Mouse (Mus musculus): ENCODE measurements around the gene Gtf2i. TPM values are rescaled to one million over a fixed set of nuclear protein-coding genes. Genes with fewer than 3 reads are reported as not detected.
A peak's percentile ranks its signal among the peaks of the same experiment; 100 is the strongest.
"Not testable (repeated sequence)": the region's sequence is repeated elsewhere in the genome, so short reads cannot be mapped to it uniquely, and the experiment has no call there.

The Gtf2i gene
- 100 to 1,000 TPM; 239 to 244 TPM for total RNA-seq (2021)
- 104 and 110 TPM in 2 replicates for polyA plus RNA-seq (2012; rRNA removed)
- long read RNA-seq, full-length matches to known transcripts, result 19 of 115 reads
- long read RNA-seq, partial matches to known transcripts, result 68 of 115 reads
- long read RNA-seq, other reads (novel, unspliced or antisense), result 28 of 115 reads

GRCm38 (mm10) chr5:134314688-134315622 lies at the start of gene Gtf2i:
Gene Gtf2i (minus strand): TSS chr5:134314760.
- peak; percentile 97 for DNase-seq

- no peak for DNase-seq
Measured at GRCm38 (mm10) chr5:134359101-134359500, 44.5 kb upstream of the Gtf2i start.

DNA sequence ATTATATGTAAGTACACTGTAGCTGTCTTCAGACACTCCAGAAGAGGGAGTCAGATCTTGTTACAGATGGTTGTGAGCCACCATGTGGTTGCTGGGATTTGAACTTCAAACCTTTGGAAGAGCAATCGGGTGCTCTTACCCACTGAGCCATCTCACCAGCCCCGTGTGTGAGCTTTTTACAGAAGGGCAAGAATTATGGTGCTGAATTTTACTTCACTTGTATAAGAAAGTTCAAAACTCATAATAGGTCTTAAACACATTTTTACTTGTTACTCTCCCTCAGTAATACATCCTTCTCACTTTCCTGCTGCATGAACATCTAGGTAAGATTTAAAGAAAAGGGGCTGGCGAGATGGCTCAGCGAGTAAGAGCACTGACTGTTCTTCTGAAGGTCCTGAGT lies 40.8 kb upstream of the Gtf2i start:
- DNase-seq, result not testable (repeated sequence)

DNA sequence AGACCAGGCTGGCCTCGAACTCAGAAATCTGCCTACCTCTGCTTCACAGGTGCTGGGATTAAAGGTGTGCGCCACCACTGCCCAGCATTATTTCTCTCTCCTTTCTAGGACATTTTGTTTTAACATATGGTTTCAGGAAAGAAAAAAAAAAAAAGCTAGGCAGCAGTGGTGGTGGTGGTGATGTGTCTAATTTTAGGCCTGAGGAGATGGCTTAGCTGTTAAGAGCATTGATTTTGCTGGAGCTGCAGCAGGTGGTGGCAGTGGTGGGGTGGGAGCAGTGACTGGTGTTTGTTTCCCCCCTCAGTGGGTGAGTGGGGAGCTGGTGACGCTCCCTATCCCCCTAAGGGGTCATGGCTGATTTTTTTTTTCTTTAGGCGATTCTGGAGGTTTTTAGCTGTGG lies 38.6 kb upstream of the Gtf2i start:
- no peak for DNase-seq

DNA sequence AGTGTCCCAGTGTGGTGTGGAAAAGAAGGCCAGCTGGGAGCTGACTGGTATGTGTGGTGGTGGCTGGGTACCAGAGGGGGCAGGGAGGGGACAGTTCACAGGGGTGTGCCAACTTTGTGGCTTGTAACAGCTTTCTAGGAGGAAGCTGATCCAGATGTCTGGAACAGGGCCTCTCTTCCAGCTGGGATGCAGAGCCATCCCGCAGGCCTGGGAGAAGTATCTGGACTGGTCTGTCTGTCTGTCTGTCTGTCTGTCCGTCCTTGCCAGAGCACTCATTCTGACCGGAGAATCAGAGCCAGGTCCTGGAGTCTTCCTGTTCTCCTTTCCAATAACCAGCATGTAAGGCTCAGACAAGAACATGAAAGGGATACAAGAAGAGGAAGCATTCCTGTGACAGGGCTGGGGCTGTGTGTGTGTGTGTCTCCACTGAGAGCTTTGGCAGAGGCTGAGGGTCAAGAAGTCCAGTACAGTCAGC lies 38.0 kb upstream of the Gtf2i start:
- no peak for DNase-seq

GRCm38 (mm10) chr5:134350660-134351059 lies 36.1 kb upstream of the Gtf2i start:
- DNase-seq, result peak; percentile 91

DNA sequence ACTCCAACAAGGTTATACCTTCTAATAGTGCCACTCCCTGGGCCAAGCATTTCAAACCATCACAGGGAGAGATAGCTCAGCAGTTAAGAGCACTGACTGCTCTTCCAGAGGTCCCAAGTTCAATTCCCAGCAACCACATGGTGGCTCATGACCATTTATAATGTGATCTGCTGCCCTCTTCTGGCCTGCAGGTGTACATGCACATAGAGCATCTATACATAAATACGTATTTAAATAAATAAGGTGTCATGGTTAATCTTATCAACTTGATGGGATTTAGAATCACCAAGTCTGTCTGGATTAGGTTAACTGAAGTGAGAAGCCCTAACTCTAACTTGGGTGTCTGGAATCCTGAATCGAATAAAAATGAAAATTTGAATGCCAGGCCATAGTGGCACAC lies 32.5 kb upstream of the Gtf2i start:
- DNase-seq, result no peak

DNA sequence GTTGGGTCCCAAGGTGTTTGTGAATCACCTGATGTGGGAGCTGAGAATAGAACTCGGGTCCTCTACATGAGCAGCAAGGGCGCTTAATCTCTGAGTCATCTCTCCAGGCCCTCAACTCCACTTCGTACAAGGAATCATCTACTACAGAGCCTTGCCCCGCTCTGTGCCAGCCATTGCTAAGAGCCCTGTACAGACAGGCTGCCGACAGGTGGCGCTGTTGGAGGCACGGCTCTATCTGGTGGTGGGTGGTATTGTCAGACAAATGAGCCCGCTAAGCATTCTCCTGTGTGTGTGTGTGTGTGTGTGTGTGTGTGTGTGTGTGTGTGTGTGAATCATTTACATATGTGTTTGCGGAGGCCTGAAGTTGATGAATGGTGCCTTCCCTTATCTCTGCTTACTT lies 30.9 kb upstream of the Gtf2i start:
- no peak for DNase-seq

DNA sequence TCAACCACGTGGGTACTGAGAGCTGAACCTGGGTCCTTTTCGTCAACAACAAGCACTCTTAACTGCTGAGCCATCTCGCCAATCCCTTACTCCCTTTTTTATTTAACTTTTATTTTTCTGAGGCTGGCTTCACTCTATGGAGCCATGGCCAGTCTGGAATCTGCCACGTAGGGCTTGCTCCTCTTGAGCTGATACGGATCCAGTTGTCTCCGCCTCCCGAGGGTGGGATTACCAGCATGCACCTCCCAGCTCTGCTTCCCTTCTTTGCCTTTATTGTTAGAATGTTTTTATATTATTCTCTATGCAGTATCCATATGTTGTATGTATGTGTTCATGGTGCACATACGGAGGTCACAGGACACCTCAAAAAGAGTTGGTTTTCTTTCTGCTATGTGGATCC lies 29.5 kb upstream of the Gtf2i start:
- no peak for DNase-seq

- DNase-seq, result not testable (repeated sequence)
Measured at GRCm38 (mm10) chr5:134343530-134343929, 29.0 kb upstream of the Gtf2i start.

DNA sequence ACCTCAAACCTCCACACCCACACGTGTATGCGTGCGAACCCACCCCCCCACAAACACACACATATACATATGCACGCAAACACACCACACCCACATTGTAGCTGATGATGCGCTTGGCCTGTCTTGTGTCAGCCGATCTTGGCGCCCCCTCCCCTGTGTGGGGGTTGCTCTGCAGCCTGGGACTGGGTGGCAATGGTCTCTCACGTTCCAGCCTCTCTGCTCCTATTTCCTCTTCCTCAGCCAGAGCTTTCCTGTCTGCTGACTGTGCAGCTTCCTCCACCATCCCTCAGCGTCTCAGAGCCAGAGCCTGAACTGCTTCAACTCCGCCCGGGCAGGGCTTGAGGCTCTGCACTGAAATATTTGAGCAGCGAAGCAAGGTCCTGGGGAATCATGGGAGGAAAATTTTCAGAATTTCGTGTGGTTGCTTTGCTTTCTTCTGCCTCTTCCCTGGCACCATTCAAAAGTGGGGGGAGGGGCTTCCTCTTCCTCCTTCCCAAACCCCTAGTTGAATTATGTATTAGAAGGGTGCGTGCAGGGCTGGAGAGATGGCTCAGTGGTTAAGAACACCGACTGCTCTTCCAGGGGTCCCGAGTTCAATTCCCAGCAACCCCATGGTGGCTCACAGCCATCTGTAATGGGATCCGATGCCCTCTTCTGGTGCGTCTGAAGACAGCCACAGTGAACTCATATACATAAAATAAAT lies 28.1 kb upstream of the Gtf2i start:
- DNase-seq, result no peak

GRCm38 (mm10) chr5:134341721-134342120 lies 27.2 kb upstream of the Gtf2i start:
- DNase-seq, result no peak

DNA sequence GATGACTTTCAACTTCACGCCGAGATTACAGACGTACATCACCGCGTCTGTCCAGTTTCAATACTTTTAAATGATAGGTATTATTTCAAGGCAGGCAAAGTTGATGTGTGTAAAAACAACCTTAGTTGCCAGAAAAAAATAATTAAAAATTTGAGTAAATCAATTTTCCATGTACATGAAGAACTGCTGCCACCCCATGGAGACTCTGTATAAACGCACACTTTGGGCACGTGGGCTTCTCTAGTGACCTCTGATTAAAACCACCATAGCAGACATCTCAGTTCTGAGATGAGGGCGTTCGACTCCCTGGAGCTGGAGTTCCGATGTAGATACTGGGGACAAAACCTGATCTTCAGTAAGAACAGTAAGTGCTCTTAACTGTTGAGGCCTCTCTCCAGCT lies 26.8 kb upstream of the Gtf2i start:
- DNase-seq, result no peak

DNA sequence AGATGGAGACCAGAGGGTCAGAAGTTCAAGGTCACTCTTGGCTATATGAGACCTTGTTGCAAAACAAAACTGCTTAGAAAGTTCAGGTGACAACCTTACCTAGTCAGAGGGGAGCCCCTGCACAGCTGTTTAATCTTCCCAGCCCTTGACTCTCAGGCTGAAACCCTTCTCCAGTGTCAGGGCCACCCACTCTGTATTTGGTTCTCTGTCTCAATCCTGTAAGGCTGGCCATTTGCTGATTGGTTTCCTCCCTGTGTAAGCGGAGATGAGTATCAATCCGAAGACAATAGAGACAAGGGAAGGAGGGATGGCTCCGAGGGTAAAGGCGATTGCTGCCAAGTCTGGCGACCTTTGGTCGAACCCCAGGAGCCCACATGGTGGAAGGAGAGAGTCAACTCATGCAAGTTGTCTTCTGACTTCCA lies 25.6 kb upstream of the Gtf2i start:
- no peak for DNase-seq

- not testable (repeated sequence) for DNase-seq
Measured at GRCm38 (mm10) chr5:134337012-134337411, 22.5 kb upstream of the Gtf2i start.

- no peak for DNase-seq
Measured at GRCm38 (mm10) chr5:134332743-134333142, 18.2 kb upstream of the Gtf2i start.

DNA sequence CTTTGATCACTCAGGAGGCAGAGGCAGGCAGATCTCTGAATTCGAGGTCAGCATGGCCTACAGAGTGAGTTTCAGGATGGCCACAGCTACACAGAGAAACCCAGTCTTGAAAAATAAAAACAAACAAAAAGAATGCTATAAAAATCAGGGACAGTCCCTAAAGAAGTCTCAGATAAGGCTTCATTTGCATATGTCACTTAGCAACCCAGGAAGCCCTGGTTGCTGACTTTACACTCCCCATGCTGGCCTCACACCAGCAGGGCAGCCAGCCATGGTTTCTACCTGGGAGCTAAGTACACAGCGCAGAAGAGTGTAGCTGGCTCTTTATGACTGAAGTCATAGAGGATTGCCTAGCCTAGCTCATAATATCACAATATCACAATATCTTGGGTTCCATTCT lies 15.5 kb upstream of the Gtf2i start:
- DNase-seq, result no peak

DNA sequence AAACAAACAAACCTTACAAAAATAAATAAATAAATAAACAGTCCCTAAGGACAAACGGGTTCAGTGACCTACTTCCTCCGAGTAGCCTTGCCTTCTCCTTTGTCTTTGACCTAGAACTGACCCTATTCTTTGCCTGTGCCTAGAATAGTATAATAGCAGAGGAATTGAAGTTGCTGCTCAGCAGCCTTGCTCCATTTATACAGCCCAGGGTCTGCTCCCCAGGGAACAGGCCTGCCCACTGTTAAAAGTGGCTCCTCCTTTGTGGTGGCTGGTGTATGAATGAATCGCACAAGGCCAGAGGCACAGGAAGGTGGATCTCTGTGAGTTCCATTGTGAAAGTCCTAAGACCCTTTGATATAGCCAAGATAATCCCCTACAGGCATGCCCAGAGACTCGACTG lies 14.8 kb upstream of the Gtf2i start:
- DNase-seq, result no peak

- no peak for DNase-seq
Measured at GRCm38 (mm10) chr5:134328482-134329001, 14.0 kb upstream of the Gtf2i start.

- no peak for DNase-seq
Measured at GRCm38 (mm10) chr5:134325856-134326566, 11.5 kb upstream of the Gtf2i start.

DNA sequence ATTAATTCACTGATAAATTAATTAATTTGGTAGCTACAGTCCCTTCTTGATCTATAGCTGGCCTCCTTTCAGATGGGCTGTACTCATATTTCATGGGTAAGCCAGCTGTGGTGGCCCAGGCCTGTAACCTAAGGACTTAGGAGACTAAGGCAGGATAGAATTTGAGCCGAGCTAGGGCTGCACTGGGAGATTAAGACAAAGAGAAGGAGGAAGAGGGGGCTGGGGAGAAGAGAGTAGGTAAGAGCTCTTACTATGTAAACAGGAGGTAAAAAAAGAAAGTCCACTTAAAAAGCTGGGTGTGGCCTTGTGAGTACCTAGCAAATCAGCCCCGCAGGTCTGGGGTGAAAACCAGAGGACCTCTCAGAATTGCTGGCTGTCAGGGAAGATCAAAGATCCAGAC lies 9.3 kb upstream of the Gtf2i start:
- DNase-seq, result no peak

- DNase-seq, result no peak
Measured at GRCm38 (mm10) chr5:134323311-134323710, 8.8 kb upstream of the Gtf2i start.

All from adrenal gland, adult 2 months (tissue).